Comparison of ENCODE assay signal across 11 mouse cellular contexts in the genomic region with DNA sequence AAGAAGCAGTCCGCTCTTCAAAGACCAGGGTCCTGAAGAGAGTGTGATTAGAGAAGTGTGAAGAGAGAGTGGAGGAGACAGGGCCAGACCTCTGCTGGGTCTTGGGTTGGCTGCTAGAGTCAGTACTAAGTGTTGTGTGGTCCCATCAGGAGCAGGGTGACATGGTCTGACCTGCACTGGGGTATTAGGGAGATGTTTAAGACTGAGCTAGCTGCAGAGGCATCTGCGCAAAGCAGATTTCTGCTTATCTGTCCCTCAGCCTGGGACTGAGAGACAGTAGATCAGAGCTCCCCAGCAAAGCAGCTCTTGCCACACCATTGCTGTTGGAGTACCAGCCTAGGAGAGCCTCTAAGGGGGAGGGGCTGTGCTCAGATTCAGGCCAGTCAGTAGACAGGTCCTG. TPM values are rescaled to one million over a fixed set of nuclear protein-coding genes. Genes with fewer than 3 reads are reported as not detected.
A peak's percentile ranks its signal among the peaks of the same experiment; 100 is the strongest.
DNase-seq lines count a peak whose midpoint lies in the region; ATAC-seq and TF ChIP-seq lines count a peak whose summit lies in the region.
"Had no signal": no experiment of that assay in that cellular context is flagged by ENCODE, and none has a peak within 500 bp of the region (broad histone marks: within the 10 kb centered on the region; RNA-seq: fewer than 3 reads in every experiment).

No protein-coding gene starts in this region.

- 64% methylated on average over 2 of the region's 2 CpGs for whole genome bisulfite sequencing in heart, postnatal 0 days
- WGBS in heart, embryonic 11.5 days (ENCODE audit: insufficient replicate concordance): 49% methylated on average over 2 of the region's 2 CpGs
- WGBS in bone marrow, adult 2 months: 51% methylated on average over 2 of the region's 2 CpGs
- WGBS in forebrain, embryonic 13.5 days: 93% methylated on average over 2 of the region's 2 CpGs

- no peaks in the 10 kb centered on the region for H3K36me3 ChIP-seq in heart, postnatal 0 days (replicated peaks; ENCODE audit: control insufficient read depth, insufficient read depth, low read length)
- no peaks in the 10 kb centered on the region for H3K36me3 ChIP-seq in heart, embryonic 11.5 days (ENCODE audit: control insufficient read depth, insufficient read depth, low read length)
- H3K36me3 ChIP-seq in megakaryocyte, embryonic 14.5 days (replicated peaks; ENCODE audit: low read length): peaks cover 60% of the 10 kb centered on the region
- 0 out of 2 replicates have a peak, but pooled peaks cover under 1% of the 10 kb centered on the region for H3K36me3 ChIP-seq in forebrain, embryonic 13.5 days (ENCODE audit: poor library complexity, severe bottlenecking)

- no peaks in the 10 kb centered on the region for H3K9me3 ChIP-seq in heart, postnatal 0 days (replicated peaks; ENCODE audit: control insufficient read depth, low read length)
- H3K9me3 ChIP-seq in heart, embryonic 11.5 days (replicated peaks; ENCODE audit: control insufficient read depth, low read length): no peaks in the 10 kb centered on the region
- H3K9me3 ChIP-seq in megakaryocyte, embryonic 14.5 days: no peaks in the 10 kb centered on the region
- H3K9me3 ChIP-seq in forebrain, embryonic 13.5 days (replicated peaks): no peaks in the 10 kb centered on the region

- ATAC-seq in heart, postnatal 0 days (ENCODE audit: insufficient read depth, low read depth): no peak
- ATAC-seq in heart, embryonic 11.5 days (replicated peaks; ENCODE audit: insufficient number of reproducible peaks, low FRiP score, low TSS enrichment): no peak
- ATAC-seq in hematopoietic stem cell, adult 5-6 weeks (replicated peaks in 1 of 2; ENCODE audit: insufficient read depth in 1 of 2, low FRiP score in 2 of 2, low TSS enrichment in 1 of 2, low read depth in 1 of 2, poor library complexity in 2 of 2, severe bottlenecking in 2 of 2): peak; percentile 29 to 54; a peak in 2 of 4 replicates
- no peak for ATAC-seq in forebrain, embryonic 13.5 days
- ATAC-seq: CD4-positive, CD25-positive, alpha-beta regulatory T cell, adult 4 months; inflammation-experienced regulatory T-cells, adult 6 months had no signal

- H3K27ac ChIP-seq in heart, postnatal 0 days (ENCODE audit: low read depth): peak overlapping the region; percentile 72
- H3K27ac ChIP-seq in heart, embryonic 11.5 days (ENCODE audit: low read depth, low read length): no peak overlapping the region
- H3K27ac ChIP-seq in bone marrow, adult 2 months (ENCODE audit: control insufficient read depth, insufficient read depth, low read depth, low read length, poor library complexity): peak overlapping the region; percentile 84
- H3K27ac ChIP-seq in forebrain, embryonic 13.5 days: no peak overlapping the region

- no peak overlapping the region for H3K9ac ChIP-seq in heart, postnatal 0 days (replicated peaks; ENCODE audit: low read depth, low read length)
- no peak overlapping the region for H3K9ac ChIP-seq in heart, embryonic 11.5 days (ENCODE audit: low read depth, low read length)
- H3K9ac ChIP-seq in forebrain, embryonic 13.5 days: no peak overlapping the region

- no peaks in the 10 kb centered on the region for H3K27me3 ChIP-seq in heart, postnatal 0 days (ENCODE audit: control insufficient read depth, insufficient read depth, low read length)
- no peaks in the 10 kb centered on the region for H3K27me3 ChIP-seq in heart, embryonic 11.5 days (ENCODE audit: control insufficient read depth, insufficient read depth, low read length)
- no peaks in the 10 kb centered on the region for H3K27me3 ChIP-seq in megakaryocyte, embryonic 14.5 days (replicated peaks)
- no peaks in the 10 kb centered on the region for H3K27me3 ChIP-seq in forebrain, embryonic 13.5 days

- H3K4me2 ChIP-seq in heart, postnatal 0 days (ENCODE audit: low read depth, low read length): no peak overlapping the region
- no peak overlapping the region for H3K4me2 ChIP-seq in heart, embryonic 11.5 days
- H3K4me2 ChIP-seq in forebrain, embryonic 13.5 days: no peak overlapping the region

- TF ChIP-seq EP300 in heart, postnatal 0 days (IDR thresholded peaks at IDR 0.05; ENCODE audit: low read depth): no peak

- DNase-seq in heart, postnatal 0 days (ENCODE audit: low spot score): no peak
- DNase-seq in layer of hippocampus, adult 9-11 months: no peak
- DNase-seq in natural killer cell, adult 2 months (ENCODE audit: low spot score in 2 of 2): no peak
- DNase-seq: retina, postnatal 1 day had no signal

- H3K4me1 ChIP-seq in heart, postnatal 0 days (ENCODE audit: control insufficient read depth, insufficient read depth): peaks cover 42% of the 10 kb centered on the region
- H3K4me1 ChIP-seq in heart, embryonic 11.5 days (ENCODE audit: control insufficient read depth, insufficient read depth, low read length): peaks cover 40% of the 10 kb centered on the region
- H3K4me1 ChIP-seq in bone marrow, adult 2 months (ENCODE audit: control insufficient read depth, insufficient read depth, low read length): peaks cover 24% of the 10 kb centered on the region
- peaks cover 83% of the 10 kb centered on the region for H3K4me1 ChIP-seq in megakaryocyte, embryonic 14.5 days
- peaks cover 9% of the 10 kb centered on the region for H3K4me1 ChIP-seq in forebrain, embryonic 13.5 days

- TF ChIP-seq CTCF in heart, postnatal 0 days (IDR thresholded peaks at IDR 0.05; ENCODE audit: low read depth): no peak
- TF ChIP-seq CTCF in bone marrow, adult 2 months (IDR thresholded peaks at IDR 0.05; ENCODE audit: control insufficient read depth, insufficient read depth, low read length): no peak

- no peak for TF ChIP-seq POLR2A in bone marrow, adult 2 months (IDR thresholded peaks at IDR 0.05; ENCODE audit: borderline replicate concordance, control insufficient read depth, low read depth, low read length)

- no peak overlapping the region for H3K4me3 ChIP-seq in heart, postnatal 0 days (ENCODE audit: low read depth, low read length)
- H3K4me3 ChIP-seq in heart, embryonic 11.5 days (ENCODE audit: low read depth, low read length): no peak overlapping the region
- no peak overlapping the region for H3K4me3 ChIP-seq in bone marrow, adult 2 months (replicated peaks; ENCODE audit: control insufficient read depth, low read depth, low read length)
- H3K4me3 ChIP-seq in megakaryocyte, embryonic 14.5 days (replicated peaks): peak overlapping the region; percentile 81
- no peak overlapping the region for H3K4me3 ChIP-seq in forebrain, embryonic 13.5 days

RNA-seq across cellular contexts. Expression of gene Slc9a1, which starts 20.5 kb away (rescaled TPM):
- total RNA-seq in heart, postnatal 0 days (2014; rRNA removed; ENCODE audit: low replicate concordance): 15.8 and 30.8 TPM in 2 replicates
- polyA plus RNA-seq in heart, postnatal 0 days (2015; fragmentation: Nextera tagmentation; extraction: Ambion mirVana): 4.0 and 4.4 TPM in 2 replicates
- polyA plus RNA-seq in heart, embryonic 11.5 days (2014; fragmentation: Nextera tagmentation; extraction: Ambion mirVana): 4.8 and 7.0 TPM in 2 replicates
- polyA plus RNA-seq in bone marrow, adult 2 months (2011; ENCODE audit: insufficient read depth, insufficient read length, low replicate concordance, missing spikeins): 16.6 and 31.3 TPM in 2 replicates
- total RNA-seq in hematopoietic stem cell, adult 5-6 weeks (2017): 11.0 and 16.9 TPM in 2 replicates
- polyA plus RNA-seq in megakaryocyte, embryonic 14.5 days (2012; ENCODE audit: insufficient read depth, low replicate concordance): 50.9 and 56.9 TPM in 2 replicates
- polyA plus RNA-seq in forebrain, embryonic 13.5 days (2015; fragmentation: Nextera tagmentation; extraction: Ambion mirVana): 5.6 and 7.3 TPM in 2 replicates

RNA-seq across cellular contexts. Expression of gene Wdtc1, which starts 36.8 kb away (rescaled TPM):
- 30.2 and 39.9 TPM in 2 replicates for total RNA-seq in heart, postnatal 0 days (2014; rRNA removed; ENCODE audit: low replicate concordance)
- polyA plus RNA-seq in heart, postnatal 0 days (2015; fragmentation: Nextera tagmentation; extraction: Ambion mirVana): 9.3 and 9.6 TPM in 2 replicates
- 13.3 and 15.5 TPM in 2 replicates for polyA plus RNA-seq in heart, embryonic 11.5 days (2014; fragmentation: Nextera tagmentation; extraction: Ambion mirVana)
- polyA plus RNA-seq in bone marrow, adult 2 months (2011; ENCODE audit: insufficient read depth, insufficient read length, low replicate concordance, missing spikeins): 9.5 and 14.6 TPM in 2 replicates
- 11.3 and 13.7 TPM in 2 replicates for total RNA-seq in hematopoietic stem cell, adult 5-6 weeks (2017)
- 85.7 and 118 TPM in 2 replicates for polyA plus RNA-seq in megakaryocyte, embryonic 14.5 days (2012; ENCODE audit: insufficient read depth, low replicate concordance)
- 14.0 and 16.9 TPM in 2 replicates for polyA plus RNA-seq in forebrain, embryonic 13.5 days (2015; fragmentation: Nextera tagmentation; extraction: Ambion mirVana)

Comparison
In these comparisons a context has a peak if more than half of its experiments do, and no peak if none do; other contexts are left out.
1. H3K27ac ChIP-seq: peak in heart, postnatal 0 days (single experiment) and bone marrow, adult 2 months (single experiment); none in heart, embryonic 11.5 days (single experiment) and forebrain, embryonic 13.5 days (single experiment).
2. ATAC-seq: peak in hematopoietic stem cell, adult 5-6 weeks (2 of 2); none in heart, postnatal 0 days (single experiment), heart, embryonic 11.5 days (single experiment) and forebrain, embryonic 13.5 days (single experiment).